Mouse (Mus musculus): Measurements from ENCODE around the gene Rubcn.

Rubcn gene

GRCm38 (mm10) chr16:32870231-32870630, 7.3 kb downstream of the Rubcn start:
- no peak for DNase-seq (ENCODE audit: low spot score in 2 of 2)

GRCm38 (mm10) chr16:32867919-32868552, 9.5 kb downstream of the Rubcn start:
- peak; percentile 85 to 88 for DNase-seq (ENCODE audit: low spot score in 2 of 2)

GRCm38 (mm10) chr16:32866713-32867112, 10.9 kb downstream of the Rubcn start:
- DNase-seq (ENCODE audit: low spot score in 2 of 2) = peak in 1 of 2 experiments; percentile 17

- DNase-seq (ENCODE audit: low spot score in 2 of 2) = peak in 1 of 2 experiments; percentile 32
These were observed 12.2 kb downstream of the Rubcn start for GRCm38 (mm10) chr16:32865401-32865800.

GRCm38 (mm10) chr16:32861813-32862385, 15.7 kb downstream of the Rubcn start:
- DNase-seq (ENCODE audit: low spot score in 2 of 2) = no peak

GRCm38 (mm10) chr16:32858771-32859636, 18.6 kb downstream of the Rubcn start:
- no peak for DNase-seq (ENCODE audit: low spot score in 2 of 2)

- DNase-seq (ENCODE audit: low spot score in 2 of 2) = no peak
These were observed 19.2 kb downstream of the Rubcn start for GRCm38 (mm10) chr16:32858356-32858755.

GRCm38 (mm10) chr16:32856751-32857150, 20.8 kb downstream of the Rubcn start:
- DNase-seq (ENCODE audit: low spot score in 2 of 2) = no peak

- DNase-seq (ENCODE audit: low spot score in 2 of 2) = no peak
These were observed 23.5 kb downstream of the Rubcn start for GRCm38 (mm10) chr16:32854050-32854571.

GRCm38 (mm10) chr16:32853492-32854049, 24.0 kb downstream of the Rubcn start:
- no peak for DNase-seq (ENCODE audit: low spot score in 2 of 2)

- no peak for DNase-seq (ENCODE audit: low spot score in 2 of 2)
These were observed 28.3 kb downstream of the Rubcn start for GRCm38 (mm10) chr16:32849042-32849830.

GRCm38 (mm10) chr16:32847103-32847502, 30.5 kb downstream of the Rubcn start:
- DNase-seq (ENCODE audit: low spot score in 2 of 2) = no peak

GRCm38 (mm10) chr16:32831501-32831900, 46.1 kb downstream of the Rubcn start:
- no peak for DNase-seq (ENCODE audit: low spot score in 2 of 2)

GRCm38 (mm10) chr16:32829104-32829503, 48.5 kb downstream of the Rubcn start:
- no peak for DNase-seq (ENCODE audit: low spot score in 2 of 2)

- peak in 1 of 2 experiments; percentile 6 for DNase-seq (ENCODE audit: low spot score in 2 of 2)
These were observed 51.0 kb downstream of the Rubcn start for GRCm38 (mm10) chr16:32826521-32826920.

GRCm38 (mm10) chr16:32825380-32825779, 52.2 kb downstream of the Rubcn start:
- DNase-seq (ENCODE audit: low spot score in 2 of 2) = no peak

- DNase-seq (ENCODE audit: low spot score in 2 of 2) = no peak
These were observed 53.5 kb downstream of the Rubcn start for GRCm38 (mm10) chr16:32824061-32824460.

- no peak for DNase-seq (ENCODE audit: low spot score in 2 of 2)
These were observed 54.1 kb downstream of the Rubcn start for GRCm38 (mm10) chr16:32823487-32823886.

- DNase-seq (ENCODE audit: low spot score in 2 of 2) = no peak
These were observed 54.7 kb downstream of the Rubcn start for GRCm38 (mm10) chr16:32822881-32823280.

- no peak for DNase-seq (ENCODE audit: low spot score in 2 of 2)
These were observed 55.1 kb downstream of the Rubcn start for GRCm38 (mm10) chr16:32822450-32822827.

GRCm38 (mm10) chr16:32821772-32822449, 55.7 kb downstream of the Rubcn start:
- DNase-seq (ENCODE audit: low spot score in 2 of 2) = no peak

All from natural killer cell, adult 2 months (primary cell).